In genomic region chrX:101285953-101286670, GRCm38 (mm10) we compare ENCODE assay signal across 22 mouse cellular contexts. TPM values are rescaled to one million over a fixed set of nuclear protein-coding genes. Genes with fewer than 3 reads are reported as not detected.
A peak's percentile ranks its signal among the peaks of the same experiment; 100 is the strongest.
DNase-seq lines count a peak whose midpoint lies in the region; ATAC-seq lines count a peak whose summit lies in the region.
"Had no signal": no experiment of that assay in that cellular context is flagged by ENCODE, and none has a peak within 500 bp of the region (broad histone marks: within the 10 kb centered on the region; RNA-seq: fewer than 3 reads in every experiment).

No protein-coding gene starts in this region.

- no peak for DNase-seq in liver
- no peak for DNase-seq in midbrain, embryonic 10.5 days (ENCODE audit: low spot score)
- DNase-seq: gastrocnemius, postnatal 36 days had no signal

- H3K9ac ChIP-seq in forebrain, embryonic 15.5 days (replicated peaks) = no peak overlapping the region
- no peak overlapping the region for H3K9ac ChIP-seq in forebrain, embryonic 16.5 days (replicated peaks; ENCODE audit: low read depth, low read length)
- H3K9ac ChIP-seq in liver, embryonic 12.5 days = peak overlapping the region; percentile 35; the same call in 1 of the 2 replicates
- no peak overlapping the region for H3K9ac ChIP-seq in midbrain, embryonic 13.5 days (replicated peaks)
- H3K9ac ChIP-seq: forebrain, embryonic 13.5 days; hindbrain, embryonic 14.5 days had no signal

- peaks cover 27% of the 10 kb centered on the region for H3K36me3 ChIP-seq in forebrain, embryonic 15.5 days
- peaks cover 7% of the 10 kb centered on the region; the same call in 1 of the 2 replicates for H3K36me3 ChIP-seq in forebrain, embryonic 16.5 days (ENCODE audit: control insufficient read depth, insufficient read depth)
- H3K36me3 ChIP-seq in liver, embryonic 12.5 days = peaks cover 100% of the 10 kb centered on the region
- H3K36me3 ChIP-seq in midbrain, embryonic 13.5 days = peaks cover 89% of the 10 kb centered on the region
- peaks cover 100% of the 10 kb centered on the region for H3K36me3 ChIP-seq in midbrain, embryonic 10.5 days

- no peak overlapping the region for H3K27ac ChIP-seq in forebrain, embryonic 15.5 days (replicated peaks)
- no peak overlapping the region for H3K27ac ChIP-seq in forebrain, embryonic 16.5 days (ENCODE audit: low read length)
- peak overlapping the region; percentile 97 for H3K27ac ChIP-seq in liver, embryonic 12.5 days
- no peak overlapping the region for H3K27ac ChIP-seq in midbrain, embryonic 13.5 days
- no peak overlapping the region for H3K27ac ChIP-seq in midbrain, embryonic 10.5 days (replicated peaks)
- H3K27ac ChIP-seq: embryonic facial prominence, embryonic 10.5 days; forebrain, embryonic 13.5 days; hindbrain, embryonic 14.5 days had no signal

- H3K4me2 ChIP-seq in forebrain, embryonic 15.5 days (replicated peaks) = no peak overlapping the region
- no peak overlapping the region for H3K4me2 ChIP-seq in forebrain, embryonic 16.5 days (ENCODE audit: low read length)
- no peak overlapping the region for H3K4me2 ChIP-seq in liver, embryonic 12.5 days
- H3K4me2 ChIP-seq in midbrain, embryonic 13.5 days (replicated peaks) = no peak overlapping the region
- H3K4me2 ChIP-seq: forebrain, embryonic 13.5 days; hindbrain, embryonic 14.5 days had no signal

- WGBS in forebrain, embryonic 15.5 days = 92% methylated on average over 14 of the region's 14 CpGs
- 92% methylated on average over 14 of the region's 14 CpGs for WGBS in forebrain, embryonic 16.5 days
- 83% methylated on average over 14 of the region's 14 CpGs for WGBS in liver, embryonic 12.5 days (ENCODE audit: insufficient replicate concordance)
- WGBS in midbrain, embryonic 13.5 days = 94% methylated on average over 14 of the region's 14 CpGs
- 94% methylated on average over 14 of the region's 14 CpGs for WGBS in midbrain, embryonic 10.5 days

- no peaks in the 10 kb centered on the region for H3K9me3 ChIP-seq in forebrain, embryonic 15.5 days
- H3K9me3 ChIP-seq in forebrain, embryonic 16.5 days (ENCODE audit: control insufficient read depth, low read length) = no peaks in the 10 kb centered on the region
- no peaks in the 10 kb centered on the region for H3K9me3 ChIP-seq in liver, embryonic 12.5 days (replicated peaks)
- H3K9me3 ChIP-seq in midbrain, embryonic 13.5 days = no peaks in the 10 kb centered on the region
- no peaks in the 10 kb centered on the region for H3K9me3 ChIP-seq in midbrain, embryonic 10.5 days (replicated peaks)
- H3K9me3 ChIP-seq: embryonic facial prominence, embryonic 10.5 days; forebrain, embryonic 13.5 days; G1E; heart, embryonic 10.5 days had no signal

- no peaks in the 10 kb centered on the region for H3K4me1 ChIP-seq in forebrain, embryonic 15.5 days
- no peaks in the 10 kb centered on the region for H3K4me1 ChIP-seq in forebrain, embryonic 16.5 days (replicated peaks; ENCODE audit: control insufficient read depth, insufficient read depth, low read length)
- peaks cover 50% of the 10 kb centered on the region for H3K4me1 ChIP-seq in liver, embryonic 12.5 days
- no peaks in the 10 kb centered on the region for H3K4me1 ChIP-seq in midbrain, embryonic 13.5 days (replicated peaks)
- no peaks in the 10 kb centered on the region for H3K4me1 ChIP-seq in midbrain, embryonic 10.5 days
- H3K4me1 ChIP-seq: embryonic facial prominence, embryonic 10.5 days; forebrain, embryonic 13.5 days; heart, embryonic 10.5 days had no signal

- no peaks in the 10 kb centered on the region for H3K27me3 ChIP-seq in forebrain, embryonic 15.5 days
- H3K27me3 ChIP-seq in forebrain, embryonic 16.5 days (replicated peaks; ENCODE audit: control insufficient read depth, insufficient read depth, low read length) = no peaks in the 10 kb centered on the region
- H3K27me3 ChIP-seq in liver, embryonic 12.5 days (replicated peaks) = peaks cover 7% of the 10 kb centered on the region; the same call in 1 of the 2 replicates
- no peaks in the 10 kb centered on the region for H3K27me3 ChIP-seq in midbrain, embryonic 13.5 days
- H3K27me3 ChIP-seq in midbrain, embryonic 10.5 days (ENCODE audit: low read depth, poor library complexity, severe bottlenecking) = peaks cover 88% of the 10 kb centered on the region
- H3K27me3 ChIP-seq: forebrain, embryonic 13.5 days had no signal

- H3K4me3 ChIP-seq in forebrain, embryonic 15.5 days = no peak overlapping the region
- H3K4me3 ChIP-seq in forebrain, embryonic 16.5 days (replicated peaks; ENCODE audit: low read length) = no peak overlapping the region
- H3K4me3 ChIP-seq in liver, embryonic 12.5 days = no peak overlapping the region
- no peak overlapping the region for H3K4me3 ChIP-seq in midbrain, embryonic 13.5 days (replicated peaks)
- H3K4me3 ChIP-seq in midbrain, embryonic 10.5 days = no peak overlapping the region
- H3K4me3 ChIP-seq: embryonic facial prominence, embryonic 10.5 days; forebrain, embryonic 13.5 days; heart, embryonic 10.5 days had no signal

- ATAC-seq in forebrain, embryonic 15.5 days (replicated peaks) = 0 out of 2 replicates have a peak, but pooled peaks have one; percentile 6
- ATAC-seq in forebrain, embryonic 16.5 days = no peak
- ATAC-seq in liver, embryonic 12.5 days = no peak
- ATAC-seq in midbrain, embryonic 13.5 days = 0 out of 2 replicates have a peak, but pooled peaks have one; percentile 17
- no peak for ATAC-seq in monocyte, adult 5-6 weeks (replicated peaks; ENCODE audit: insufficient number of reproducible peaks, low FRiP score, low TSS enrichment, poor library complexity, severe bottlenecking)

RNA-seq across cellular contexts. Expression of gene Med12, which starts 12.3 kb away (rescaled TPM):
- polyA plus RNA-seq in forebrain, embryonic 15.5 days (2015; fragmentation: Nextera tagmentation; extraction: Ambion mirVana) = 21.6 and 28.6 TPM in 2 replicates
- 22.9 and 26.9 TPM in 2 replicates for polyA plus RNA-seq in forebrain, embryonic 16.5 days (2015; fragmentation: Nextera tagmentation; extraction: Ambion mirVana)
- 24.8 and 28.5 TPM in 2 replicates for polyA plus RNA-seq in liver, embryonic 12.5 days (2016; fragmentation: Nextera tagmentation; extraction: Ambion mirVana)
- 25.6 and 33.9 TPM in 2 replicates for polyA plus RNA-seq in midbrain, embryonic 13.5 days (2015; fragmentation: Nextera tagmentation; extraction: Ambion mirVana)
- 30.8 and 39.4 TPM in 2 replicates for polyA plus RNA-seq in midbrain, embryonic 10.5 days (2016; fragmentation: Nextera tagmentation; extraction: Ambion mirVana)
- 42.5 to 73.8 TPM (median 57.7 TPM) in 3 replicates for total RNA-seq in monocyte, adult 5-6 weeks (2017)

RNA-seq across cellular contexts. Expression of gene Nlgn3, which starts 12.9 kb away (rescaled TPM):
- 53.6 and 55.8 TPM in 2 replicates for polyA plus RNA-seq in forebrain, embryonic 15.5 days (2015; fragmentation: Nextera tagmentation; extraction: Ambion mirVana)
- polyA plus RNA-seq in forebrain, embryonic 16.5 days (2015; fragmentation: Nextera tagmentation; extraction: Ambion mirVana) = 65.5 and 72.3 TPM in 2 replicates
- polyA plus RNA-seq in liver, embryonic 12.5 days (2016; fragmentation: Nextera tagmentation; extraction: Ambion mirVana) = 0.08 and 0.20 TPM in 2 replicates
- 55.1 and 56.6 TPM in 2 replicates for polyA plus RNA-seq in midbrain, embryonic 13.5 days (2015; fragmentation: Nextera tagmentation; extraction: Ambion mirVana)
- polyA plus RNA-seq in midbrain, embryonic 10.5 days (2016; fragmentation: Nextera tagmentation; extraction: Ambion mirVana) = 7.8 and 15.6 TPM in 2 replicates
- 1.2 TPM in 1 of 3 replicates, not detected in the others for total RNA-seq in monocyte, adult 5-6 weeks (2017)
- total RNA-seq: hematopoietic stem cell, adult 5-6 weeks had no signal

RNA-seq across cellular contexts. Expression of gene Gm20489, which starts 17.3 kb away (rescaled TPM):
- not detected in 2 replicates for polyA plus RNA-seq in forebrain, embryonic 15.5 days (2015; fragmentation: Nextera tagmentation; extraction: Ambion mirVana)
- not detected in 2 replicates for polyA plus RNA-seq in forebrain, embryonic 16.5 days (2015; fragmentation: Nextera tagmentation; extraction: Ambion mirVana)
- not detected in 2 replicates for polyA plus RNA-seq in liver, embryonic 12.5 days (2016; fragmentation: Nextera tagmentation; extraction: Ambion mirVana)
- polyA plus RNA-seq in midbrain, embryonic 13.5 days (2015; fragmentation: Nextera tagmentation; extraction: Ambion mirVana) = not detected in 2 replicates
- not detected in 2 replicates for polyA plus RNA-seq in midbrain, embryonic 10.5 days (2016; fragmentation: Nextera tagmentation; extraction: Ambion mirVana)
- not detected in 3 replicates for total RNA-seq in monocyte, adult 5-6 weeks (2017)
- total RNA-seq: adrenal gland, postnatal 36 days; G1E; gastrocnemius, adult 8-10 months; gastrocnemius, postnatal 36 days; heart, adult 18-20 months; heart, postnatal 10 days; hematopoietic stem cell, adult 5-6 weeks had no signal
- polyA plus RNA-seq: cerebellum, adult 2 months; embryonic facial prominence, embryonic 10.5 days; embryonic facial prominence, embryonic 14.5 days; forebrain, embryonic 13.5 days; G1E; heart, embryonic 10.5 days; heart, embryonic 14.5 days; hindbrain, embryonic 14.5 days had no signal

RNA-seq across cellular contexts. Expression of gene Il2rg, which starts 18.1 kb away (rescaled TPM):
- 4.3 and 7.1 TPM in 2 replicates for polyA plus RNA-seq in forebrain, embryonic 15.5 days (2015; fragmentation: Nextera tagmentation; extraction: Ambion mirVana)
- 4.4 and 6.2 TPM in 2 replicates for polyA plus RNA-seq in forebrain, embryonic 16.5 days (2015; fragmentation: Nextera tagmentation; extraction: Ambion mirVana)
- polyA plus RNA-seq in liver, embryonic 12.5 days (2016; fragmentation: Nextera tagmentation; extraction: Ambion mirVana) = 11.9 and 12.2 TPM in 2 replicates
- 4.1 and 5.2 TPM in 2 replicates for polyA plus RNA-seq in midbrain, embryonic 13.5 days (2015; fragmentation: Nextera tagmentation; extraction: Ambion mirVana)
- 3.0 and 4.1 TPM in 2 replicates for polyA plus RNA-seq in midbrain, embryonic 10.5 days (2016; fragmentation: Nextera tagmentation; extraction: Ambion mirVana)
- 206 to 400 TPM (median 270 TPM) in 3 replicates for total RNA-seq in monocyte, adult 5-6 weeks (2017)

RNA-seq across cellular contexts. Expression of gene Gm614, which starts 22.3 kb away (rescaled TPM):
- not detected in 2 replicates for polyA plus RNA-seq in forebrain, embryonic 15.5 days (2015; fragmentation: Nextera tagmentation; extraction: Ambion mirVana)
- polyA plus RNA-seq in forebrain, embryonic 16.5 days (2015; fragmentation: Nextera tagmentation; extraction: Ambion mirVana) = not detected in 2 replicates
- not detected in 2 replicates for polyA plus RNA-seq in liver, embryonic 12.5 days (2016; fragmentation: Nextera tagmentation; extraction: Ambion mirVana)
- polyA plus RNA-seq in midbrain, embryonic 13.5 days (2015; fragmentation: Nextera tagmentation; extraction: Ambion mirVana) = not detected in 2 replicates
- polyA plus RNA-seq in midbrain, embryonic 10.5 days (2016; fragmentation: Nextera tagmentation; extraction: Ambion mirVana) = not detected in 2 replicates
- total RNA-seq in monocyte, adult 5-6 weeks (2017) = 10.8 to 15.8 TPM (median 13.4 TPM) in 3 replicates
- total RNA-seq: adrenal gland, adult 8-10 months; adrenal gland, postnatal 36 days; G1E; gastrocnemius, adult 8-10 months; gastrocnemius, postnatal 36 days; heart, adult 18-20 months; hematopoietic stem cell, adult 5-6 weeks had no signal
- polyA plus RNA-seq: cerebellum, adult 2 months; embryonic facial prominence, embryonic 10.5 days; embryonic facial prominence, embryonic 14.5 days; forebrain, embryonic 13.5 days; G1E; heart, embryonic 10.5 days; heart, embryonic 14.5 days; hindbrain, embryonic 14.5 days had no signal

Comparison
In these comparisons a context has a peak if more than half of its experiments do, and no peak if none do; other contexts are left out.
1. ATAC-seq: peak in forebrain, embryonic 15.5 days (single experiment) and midbrain, embryonic 13.5 days (single experiment); none in forebrain, embryonic 16.5 days (single experiment), liver, embryonic 12.5 days (single experiment) and monocyte, adult 5-6 weeks (single experiment).